ENCODE assay signal across 12 mouse cellular contexts in genomic region chr2:148562041-148562440, GRCm38 (mm10).
"Had no signal": no experiment of that assay in that cellular context is flagged by ENCODE, and none has a peak within 500 bp of the region (broad histone marks: within the 10 kb centered on the region; RNA-seq: fewer than 3 reads in every experiment).

No protein-coding gene starts in this region.

- H3K4me1 ChIP-seq: limb, embryonic 15.5 days; midbrain, embryonic 13.5 days had no signal

- H3K9ac ChIP-seq: limb, embryonic 15.5 days; liver, embryonic 13.5 days; midbrain, embryonic 13.5 days had no signal

- H3K4me3 ChIP-seq: limb, embryonic 15.5 days; liver, embryonic 13.5 days; midbrain, embryonic 13.5 days had no signal

- H3K36me3 ChIP-seq: limb, embryonic 15.5 days; liver, embryonic 13.5 days; midbrain, embryonic 13.5 days had no signal

- ATAC-seq: midbrain, embryonic 13.5 days had no signal

- H3K9me3 ChIP-seq: limb, embryonic 15.5 days; liver, embryonic 13.5 days; midbrain, embryonic 13.5 days had no signal

- H3K27ac ChIP-seq: kidney, postnatal 0 days; limb, embryonic 15.5 days; liver, embryonic 13.5 days; midbrain, embryonic 13.5 days had no signal

- H3K4me2 ChIP-seq: limb, embryonic 15.5 days; liver, embryonic 13.5 days; midbrain, embryonic 13.5 days had no signal

- H3K27me3 ChIP-seq: limb, embryonic 15.5 days; liver, embryonic 13.5 days; midbrain, embryonic 13.5 days had no signal

- DNase-seq: kidney, adult 9 months; kidney, postnatal 36 days; layer of hippocampus, adult 9-11 months; layer of hippocampus, postnatal 36 days; liver, embryonic 13.5 days; lung, adult 18-20 months; lung, postnatal 36 days; right cerebral cortex, postnatal 25 days; thymus, postnatal 14 days had no signal
